Mouse (Mus musculus) intestine, postnatal 0 days (tissue): Measurements from ENCODE around the gene Aen. TPM values are rescaled to one million over a fixed set of nuclear protein-coding genes. Genes with fewer than 3 reads are reported as not detected.

Experiments used
- ATAC-seq: fragments of 200-750 bp; cut with Nextera tagmentation; 2 replicates; pipeline ENCODE4 v1.8.0; 2017; ENCODE audit warnings: mild to moderate bottlenecking, moderate TSS enrichment, moderate library complexity
- H3K27ac ChIP-seq: fragments of 300-500 bp; sonication (generic); 2 replicates; pipeline ENCODE4 v1.5.1; 2014; ENCODE audit warnings: mild to moderate bottlenecking, low read depth, low read length, moderate library complexity
- H3K27me3 ChIP-seq: fragments of 300-500 bp; sonication (generic); replicated peaks from 2 replicates; pipeline ENCODE4 v1.6.1; 2014; ENCODE audit warnings: low read length, mixed read lengths; ENCODE audit not compliant: control insufficient read depth, insufficient read depth
- H3K36me3 ChIP-seq: fragments of 300-500 bp; sonication (generic); 2 replicates; pipeline ENCODE4 v1.6.1; 2014; ENCODE audit warnings: mild to moderate bottlenecking, moderate library complexity; ENCODE audit not compliant: control insufficient read depth, insufficient read depth
- H3K4me1 ChIP-seq: fragments of 300-500 bp; sonication (generic); replicated peaks from 2 replicates; pipeline ENCODE4 v1.6.1; 2014; ENCODE audit warnings: antibody characterized with exemption, low read length, mixed read lengths; ENCODE audit not compliant: control insufficient read depth, insufficient read depth
- H3K4me2 ChIP-seq: fragments of 300-500 bp; sonication (generic); replicated peaks from 2 replicates; pipeline ENCODE4 v1.6.1; 2014; ENCODE audit warnings: low read depth, mild to moderate bottlenecking, moderate library complexity
- H3K4me3 ChIP-seq: fragments of 300-500 bp; sonication (generic); 2 replicates; pipeline ENCODE4 v1.5.1; 2014; ENCODE audit warnings: low read depth, low read length
- H3K9ac ChIP-seq: fragments of 300-500 bp; sonication (generic); 2 replicates; pipeline ENCODE4 v1.6.1; 2014; ENCODE audit warnings: mild to moderate bottlenecking, low read depth, low read length
- H3K9me3 ChIP-seq: fragments of 300-500 bp; sonication (generic); 2 replicates; pipeline ENCODE4 v1.6.1; 2016; ENCODE audit warnings: mixed run types; ENCODE audit not compliant: control insufficient read depth
- CTCF ChIP-seq: sonication (generic); IDR thresholded peaks from 2 replicates; pipeline ENCODE4 v1.5.1; 2016; ENCODE audit warnings: low read depth, mild to moderate bottlenecking, control low read depth, antibody characterized with exemption, moderate library complexity
- WGBS: fragments of 180-500 bp; shearing (Covaris S2); extraction: QIAGEN DNeasy Blood & Tissue Kit; methylation state at CpG from one replicate; pipeline ENCODE4 v1.1.7; 2014; 5-methylcytosine and 5-hydroxymethylcytosine counted together
- polyA plus RNA-seq: library from polyadenylated mRNA; unstranded; fragments of >200 nt; fragmentation: Nextera tagmentation; extraction: Ambion mirVana; gene quantifications from 2 replicates; pipeline ENCODE4 v1.2.1, GENCODE M21; 2015

The Aen gene
- polyA plus RNA-seq, 1 experiment from 2014 or later, result 19.7 TPM

DNA sequence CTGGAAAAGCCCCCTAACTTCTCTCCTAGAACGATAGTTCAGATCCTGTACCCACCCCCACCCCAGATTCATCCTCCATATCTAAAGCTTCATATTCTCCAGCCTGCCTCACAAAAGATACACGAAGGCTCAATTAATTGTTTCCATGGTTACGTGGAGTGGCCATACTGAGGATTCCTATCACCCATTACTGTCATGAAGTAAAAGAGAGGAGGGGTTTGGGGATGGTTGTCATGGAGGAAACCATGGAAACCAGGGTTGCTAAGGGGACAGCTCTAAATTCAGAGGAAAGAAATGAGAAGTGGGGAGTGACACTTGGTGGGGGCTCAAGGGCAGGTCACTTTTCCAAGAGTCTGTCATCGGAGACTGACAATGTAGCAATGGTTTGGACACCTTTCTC is 9.2 kb upstream of the Aen start:
- Histone ChIP-seq H3K9me3 (no peaks in the 10 kb centered on the region), H3K27me3 (peaks cover 50% of the 10 kb centered on the region), H3K27ac (no peak overlapping the region), H3K9ac (no peak overlapping the region), H3K4me1 (no peaks in the 10 kb centered on the region), H3K4me3 (no peak overlapping the region), H3K36me3 (no peaks in the 10 kb centered on the region), H3K4me2 (no peak overlapping the region)
- 72% methylated on average over 4 of the region's 4 CpGs for WGBS
- TF ChIP-seq CTCF, result no peak
- ATAC-seq, result no peak

DNA sequence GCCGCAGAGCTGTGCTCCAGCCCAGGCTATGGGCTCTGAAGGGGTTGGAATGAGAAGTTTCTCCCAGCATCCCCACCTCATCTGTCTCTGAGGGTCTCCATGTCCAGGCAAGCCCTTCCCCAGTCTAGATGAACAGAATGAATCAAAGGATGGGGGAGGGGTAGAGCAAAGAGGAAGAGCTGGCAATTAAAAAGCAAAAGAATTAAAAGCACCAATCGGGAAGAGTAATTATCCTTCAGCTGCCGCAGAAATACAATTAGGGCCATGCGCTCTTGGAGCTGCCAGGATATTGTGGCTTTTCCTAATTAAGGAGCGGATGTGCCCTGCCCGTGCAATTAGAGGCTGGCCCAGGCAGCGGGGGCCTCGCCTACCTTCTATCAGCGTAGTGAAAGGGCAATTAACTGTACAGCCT is 8.2 kb upstream of the Aen start:
- ATAC-seq, result no peak
- Histone ChIP-seq H3K4me1 (no peaks in the 10 kb centered on the region), H3K27ac (no peak overlapping the region), H3K4me3 (no peak overlapping the region), H3K4me2 (no peak overlapping the region), H3K9me3 (no peaks in the 10 kb centered on the region), H3K9ac (no peak overlapping the region), H3K27me3 (peaks cover 44% of the 10 kb centered on the region), H3K36me3 (no peaks in the 10 kb centered on the region)
- TF ChIP-seq CTCF, result no peak
- WGBS, result 39% methylated on average over 9 of the region's 9 CpGs

DNA sequence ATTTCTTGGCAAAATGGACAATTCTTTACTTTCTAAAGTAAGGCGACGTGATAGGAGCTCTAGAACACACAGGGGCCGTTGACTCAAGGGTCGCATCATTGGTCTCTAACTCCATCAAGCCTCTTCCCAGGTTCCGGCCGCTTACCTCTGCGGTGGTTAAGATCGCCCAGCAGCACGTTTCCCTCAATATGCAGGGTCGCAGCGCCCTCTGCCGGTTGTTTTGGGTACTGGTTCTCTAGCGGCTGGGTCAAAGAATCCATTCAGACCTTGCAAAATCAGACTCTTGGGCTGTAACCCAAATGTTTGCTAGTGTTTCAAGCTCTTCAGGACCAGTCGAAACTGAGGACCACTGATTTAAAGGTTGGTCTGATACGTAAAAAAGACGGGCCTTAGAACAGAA is 5.0 kb upstream of the Aen start:
- Histone ChIP-seq H3K27ac (no peak overlapping the region), H3K9ac (no peak overlapping the region), H3K36me3 (no peaks in the 10 kb centered on the region), H3K27me3 (peaks cover 17% of the 10 kb centered on the region), H3K4me1 (no peaks in the 10 kb centered on the region), H3K4me2 (no peak overlapping the region), H3K4me3 (no peak overlapping the region), H3K9me3 (no peaks in the 10 kb centered on the region)
- WGBS, result 2% methylated on average over 16 of the region's 16 CpGs
- ATAC-seq, result no peak
- TF ChIP-seq CTCF, result peak; percentile 96

DNA sequence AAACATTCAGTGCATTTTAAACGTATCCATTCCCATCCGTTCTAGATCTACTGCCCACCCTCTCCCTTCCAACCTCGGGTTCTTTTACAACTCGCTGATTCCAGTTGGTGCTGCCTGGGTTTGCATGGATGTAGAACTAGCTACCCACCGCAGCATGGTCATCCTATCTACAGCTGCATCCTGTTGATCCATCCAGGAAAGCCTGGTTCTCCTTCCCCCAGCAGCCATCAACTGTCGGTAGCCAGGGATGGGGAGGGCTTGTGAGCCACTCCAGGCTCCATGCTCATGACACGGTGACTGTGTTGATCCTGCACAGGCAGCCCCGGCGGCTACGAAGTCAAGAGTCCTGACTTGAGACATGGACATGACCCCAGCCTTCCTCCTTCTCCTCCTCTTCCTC is 1.7 kb upstream of the Aen start:
- Histone ChIP-seq H3K27me3 (0 out of 2 replicates have a peak, but pooled peaks cover 4% of the 10 kb centered on the region), H3K4me2 (no peak overlapping the region), H3K4me3 (no peak overlapping the region), H3K9me3 (no peaks in the 10 kb centered on the region), H3K9ac (no peak overlapping the region), H3K36me3 (no peaks in the 10 kb centered on the region), H3K4me1 (0 out of 2 replicates have a peak, but pooled peaks cover 3% of the 10 kb centered on the region), H3K27ac (no peak overlapping the region)
- 83% methylated on average over 10 of the region's 10 CpGs for WGBS
- ATAC-seq, result no peak
- no peak for TF ChIP-seq CTCF

DNA sequence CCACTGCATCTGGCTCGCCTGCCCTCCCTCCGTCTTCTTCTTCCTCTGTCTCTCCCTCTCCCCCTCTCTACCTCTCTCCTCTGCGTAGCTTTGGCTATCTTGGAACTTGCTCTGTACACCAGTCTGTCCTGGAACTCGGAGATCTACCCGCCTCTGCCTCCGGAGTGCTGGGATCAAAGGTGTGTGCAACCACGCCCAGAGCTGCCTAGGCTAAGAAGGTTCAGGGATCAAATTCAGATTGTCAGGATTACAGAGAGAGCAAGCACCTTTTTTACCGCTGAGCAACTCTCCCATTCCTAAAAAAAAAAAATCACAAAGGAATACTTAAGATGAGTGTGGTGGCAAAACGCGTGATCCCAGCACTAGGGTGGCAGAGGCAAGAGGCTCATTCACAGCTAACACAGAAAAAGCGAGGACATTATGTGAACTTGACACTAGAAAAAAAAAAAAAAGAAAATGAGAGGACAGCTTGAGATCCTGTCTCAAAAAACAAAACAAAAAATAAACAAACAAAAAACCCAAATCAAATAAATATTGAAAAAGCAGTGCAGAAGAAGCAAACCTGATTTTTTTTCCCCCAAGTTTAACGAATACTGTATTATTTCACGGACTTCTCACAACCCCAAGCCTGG is 517 bp upstream of the Aen start:
- H3K9ac ChIP-seq, result no peak overlapping the region

DNA sequence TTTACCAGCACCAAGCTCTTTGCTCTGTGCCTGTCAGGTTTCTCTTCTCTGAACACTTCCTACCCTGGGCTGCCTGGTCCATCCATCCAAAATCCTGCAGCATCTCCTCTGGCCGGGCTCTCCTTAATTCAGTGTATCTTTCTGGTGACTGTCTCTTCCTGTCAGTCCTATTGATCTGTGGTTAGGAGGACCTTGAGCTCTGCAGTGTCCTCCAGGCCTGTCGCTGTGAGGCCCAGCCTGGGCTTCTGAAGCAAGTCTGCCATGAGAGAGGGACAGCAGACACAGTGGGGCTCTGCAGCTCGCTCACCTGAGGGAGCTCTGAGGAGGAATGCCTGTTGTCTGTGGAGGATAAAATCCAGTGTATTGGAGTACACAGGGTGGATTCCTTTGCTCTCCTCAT is 1.9 kb downstream of the Aen start:
- no peak overlapping the region for H3K9ac ChIP-seq
- H3K27ac ChIP-seq, result peak overlapping the region; percentile 21; the same call in 1 of the 2 replicates
- ATAC-seq, result no peak
- H3K36me3 ChIP-seq, result peaks cover 7% of the 10 kb centered on the region; the same call in 1 of the 2 replicates
- H3K27me3 ChIP-seq, result no peaks in the 10 kb centered on the region
- no peak overlapping the region for H3K4me3 ChIP-seq
- TF ChIP-seq CTCF, result no peak
- peak overlapping the region; percentile 95; the same call in 1 of the 2 replicates for H3K4me2 ChIP-seq
- 0 out of 2 replicates have a peak, but pooled peaks cover 3% of the 10 kb centered on the region for H3K4me1 ChIP-seq
- WGBS, result 79% methylated on average over 3 of the region's 3 CpGs
- no peaks in the 10 kb centered on the region for H3K9me3 ChIP-seq

More for the DNA sequence above, 517 bp upstream of the Aen start:
- peak overlapping the region; percentile 95 for H3K4me3 ChIP-seq
- H3K4me2 ChIP-seq, result peak overlapping the region; percentile 95
- H3K4me1 ChIP-seq, result 0 out of 2 replicates have a peak, but pooled peaks cover 3% of the 10 kb centered on the region
- no peak overlapping the region for H3K27ac ChIP-seq
- ATAC-seq, result no peak
- H3K9me3 ChIP-seq, result no peaks in the 10 kb centered on the region
- H3K27me3 ChIP-seq, result 0 out of 2 replicates have a peak, but pooled peaks cover under 1% of the 10 kb centered on the region
- WGBS, result 44% methylated on average over 13 of the region's 13 CpGs
- TF ChIP-seq CTCF, result no peak
- H3K36me3 ChIP-seq, result no peaks in the 10 kb centered on the region
